Mouse (Mus musculus) lung, embryonic 14.5 days (tissue): ENCODE results near the gene Usp53. TPM values are rescaled to one million over a fixed set of nuclear protein-coding genes. Genes with fewer than 3 reads are reported as not detected.
"Not testable (repeated sequence)": the region's sequence is repeated elsewhere in the genome, so short reads cannot be mapped to it uniquely, and the experiment has no call there.

ENCODE experiments used
- ATAC-seq: fragments of 200-750 bp; cut with Nextera tagmentation; 2 replicates; pipeline ENCODE4 v1.8.0; 2017; ENCODE audit warnings: mild to moderate bottlenecking, moderate TSS enrichment, moderate library complexity; ENCODE audit not compliant: insufficient read depth
- DNase-seq: peaks from one replicate; pipeline ENCODE4 v3.0.0-alpha.2; 2015
- H3K27ac ChIP-seq: fragments of 300-500 bp; sonication (generic); 2 replicates; pipeline ENCODE4 v1.5.1; 2014; ENCODE audit warnings: low read depth, mild to moderate bottlenecking, moderate library complexity
- H3K27me3 ChIP-seq: fragments of 300-500 bp; sonication (generic); 2 replicates; pipeline ENCODE4 v1.6.1; 2014; ENCODE audit warnings: low read length, control low read depth; ENCODE audit not compliant: insufficient read depth
- H3K36me3 ChIP-seq: fragments of 300-500 bp; sonication (generic); 2 replicates; pipeline ENCODE4 v1.6.1; 2014; ENCODE audit warnings: control low read depth; ENCODE audit not compliant: insufficient read depth
- H3K4me1 ChIP-seq: fragments of 300-500 bp; sonication (generic); 2 replicates; pipeline ENCODE4 v1.6.1; 2014; ENCODE audit warnings: antibody characterized with exemption, control low read depth; ENCODE audit not compliant: insufficient read depth
- H3K4me2 ChIP-seq: fragments of 300-500 bp; sonication (generic); 2 replicates; pipeline ENCODE4 v1.6.1; 2014; ENCODE audit warnings: mild to moderate bottlenecking
- H3K4me3 ChIP-seq: fragments of 300-500 bp; sonication (generic); 2 replicates; pipeline ENCODE4 v1.5.1; 2014; ENCODE audit warnings: low read depth, low read length
- H3K9ac ChIP-seq: fragments of 300-500 bp; sonication (generic); 2 replicates; pipeline ENCODE4 v1.6.1; 2014
- H3K9me3 ChIP-seq: fragments of 300-500 bp; sonication (generic); 2 replicates; pipeline ENCODE4 v1.6.1; 2016; ENCODE audit warnings: low read depth, low read length, control low read depth
- CTCF ChIP-seq: IDR thresholded peaks from 2 replicates; pipeline ENCODE4 v1.5.1; 2016; ENCODE audit warnings: antibody characterized with exemption, low read depth
- WGBS: fragments of 180-500 bp; shearing (Covaris S2); extraction: QIAGEN DNeasy Blood & Tissue Kit; methylation state at CpG from one replicate; pipeline ENCODE4 v1.1.7; 2014; 5-methylcytosine and 5-hydroxymethylcytosine counted together
- polyA plus RNA-seq: library from polyadenylated mRNA; unstranded; fragments of >200 nt; fragmentation: Nextera tagmentation; extraction: Ambion mirVana; gene quantifications from 2 replicates; pipeline ENCODE4 v1.2.1, GENCODE M21; 2014

Gene Usp53
- polyA plus RNA-seq, 1 experiment from 2014 or later, result 8.2 TPM

- Histone ChIP-seq H3K27me3 (no peaks in the 10 kb centered on the region), H3K4me2 (no peak overlapping the region), H3K4me3 (no peak overlapping the region), H3K4me1 (no peaks in the 10 kb centered on the region), H3K27ac (no peak overlapping the region), H3K9ac (no peak overlapping the region), H3K9me3 (no peaks in the 10 kb centered on the region), H3K36me3 (peaks cover 18% of the 10 kb centered on the region; the same call in 1 of the 2 replicates)
- WGBS, result 65% methylated on average over 2 of the region's 2 CpGs
- DNase-seq (no peak), ATAC-seq (no peak)
- TF ChIP-seq CTCF, result no peak
Measured at GRCm38 (mm10) chr3:122950129-122950528, 34.2 kb downstream of the Usp53 start.

- ATAC-seq (no peak), DNase-seq (no peak)
- Histone ChIP-seq H3K4me1 (no peaks in the 10 kb centered on the region), H3K9me3 (no peaks in the 10 kb centered on the region), H3K9ac (no peak overlapping the region), H3K4me3 (no peak overlapping the region), H3K36me3 (0 out of 2 replicates have a peak, but pooled peaks cover 2% of the 10 kb centered on the region), H3K27ac (no peak overlapping the region), H3K27me3 (no peaks in the 10 kb centered on the region), H3K4me2 (no peak overlapping the region)
- WGBS, result 69% methylated on average over 6 of the region's 6 CpGs
- TF ChIP-seq CTCF, result no peak
Measured at GRCm38 (mm10) chr3:122943387-122943890, 40.9 kb downstream of the Usp53 start.

- Histone ChIP-seq H3K36me3 (0 out of 2 replicates have a peak, but pooled peaks cover under 1% of the 10 kb centered on the region), H3K27ac (no peak overlapping the region), H3K4me3 (no peak overlapping the region), H3K27me3 (no peaks in the 10 kb centered on the region), H3K9ac (no peak overlapping the region), H3K4me2 (no peak overlapping the region), H3K9me3 (no peaks in the 10 kb centered on the region), H3K4me1 (no peaks in the 10 kb centered on the region)
- TF ChIP-seq CTCF, result peak; percentile 67
- DNase-seq, result peak; percentile 88
- no peak for ATAC-seq
- 67% methylated on average over 2 of the region's 2 CpGs for WGBS
Measured at GRCm38 (mm10) chr3:122939215-122939614, 45.1 kb downstream of the Usp53 start.

- WGBS, result 77% methylated on average over 13 of the region's 13 CpGs
- not testable (repeated sequence) for H3K4me1 ChIP-seq, H3K4me2 ChIP-seq, DNase-seq, ATAC-seq, H3K36me3 ChIP-seq, H3K4me3 ChIP-seq, H3K27ac ChIP-seq, H3K27me3 ChIP-seq, H3K9ac ChIP-seq, H3K9me3 ChIP-seq
Measured at GRCm38 (mm10) chr3:122937176-122937575, 47.1 kb downstream of the Usp53 start.

- Histone ChIP-seq H3K27ac (no peak overlapping the region), H3K4me2 (no peak overlapping the region), H3K9ac (no peak overlapping the region), H3K36me3 (peaks cover 5% of the 10 kb centered on the region; the same call in 1 of the 2 replicates), H3K4me1 (no peaks in the 10 kb centered on the region), H3K9me3 (no peaks in the 10 kb centered on the region), H3K27me3 (no peaks in the 10 kb centered on the region), H3K4me3 (no peak overlapping the region)
- ATAC-seq (no peak), DNase-seq (no peak)
- TF ChIP-seq CTCF, result no peak
- 90% methylated on average over 1 of the region's 1 CpGs for WGBS
Measured at GRCm38 (mm10) chr3:122932466-122932865, 51.8 kb downstream of the Usp53 start.

GRCm38 (mm10) chr3:122929723-122930122, 54.6 kb downstream of the Usp53 start:
- H3K27ac ChIP-seq, result no peak overlapping the region
- H3K4me3 ChIP-seq, result no peak overlapping the region
- no peak for ATAC-seq
- no peak for TF ChIP-seq CTCF
- DNase-seq, result no peak
- H3K4me1 ChIP-seq, result no peaks in the 10 kb centered on the region
- no peaks in the 10 kb centered on the region for H3K27me3 ChIP-seq
- no peaks in the 10 kb centered on the region for H3K9me3 ChIP-seq
- no peak overlapping the region for H3K4me2 ChIP-seq
- peaks cover 10% of the 10 kb centered on the region; the same call in 1 of the 2 replicates for H3K36me3 ChIP-seq
- no peak overlapping the region for H3K9ac ChIP-seq
- 87% methylated on average over 6 of the region's 6 CpGs for WGBS

- Histone ChIP-seq H3K27ac (peak within 1 kb of the TSS; percentile 88), H3K4me1 (no peaks in the 10 kb centered on the region), H3K9ac (peak within 1 kb of the TSS; percentile 65), H3K27me3 (no peaks in the 10 kb centered on the region), H3K4me3 (peak within 1 kb of the TSS; percentile 63), H3K9me3 (no peaks in the 10 kb centered on the region), H3K4me2 (peak within 1 kb of the TSS; percentile 78), H3K36me3 (peaks cover 6% of the 10 kb centered on the region; the same call in 1 of the 2 replicates)
- peak; percentile 58 for TF ChIP-seq CTCF
- WGBS, result 1% methylated on average over 67 of the region's 68 CpGs
- peak; percentile 97 for ATAC-seq
- DNase-seq, result peak; percentile 98
Measured at GRCm38 (mm10) chr3:122924009-122924914, 60.0 kb downstream of the Usp53 start, which contains the start of gene 1810037I17Rik. 1810037I17Rik (plus strand) TSS chr3:122924203.
